Mouse (Mus musculus) hindbrain, embryonic 11.5 days (tissue): Measurements from ENCODE around the gene Acvr1. TPM values are rescaled to one million over a fixed set of nuclear protein-coding genes. Genes with fewer than 3 reads are reported as not detected.

Experiments used
- ATAC-seq: fragments of 200-750 bp; cut with Nextera tagmentation; 2 replicates; pipeline ENCODE4 v1.8.0; 2017; ENCODE audit warnings: mild to moderate bottlenecking, moderate TSS enrichment, moderate library complexity; ENCODE audit not compliant: low FRiP score
- DNase-seq: peaks from one replicate; pipeline ENCODE4 v3.0.0-alpha.2; 2015; ENCODE audit warnings: low spot score
- H3K27ac ChIP-seq: fragments of 300-500 bp; sonication (generic); 2 replicates; pipeline ENCODE4 v1.5.1; 2014; ENCODE audit warnings: mild to moderate bottlenecking, low read depth, low read length
- H3K27me3 ChIP-seq: fragments of 300-500 bp; sonication (generic); 2 replicates; pipeline ENCODE4 v1.6.1; 2014; ENCODE audit warnings: mild to moderate bottlenecking, low read length, moderate library complexity, mixed read lengths; ENCODE audit not compliant: control insufficient read depth, insufficient read depth
- H3K36me3 ChIP-seq: fragments of 300-500 bp; sonication (generic); 2 replicates; pipeline ENCODE4 v1.6.1; 2014; ENCODE audit warnings: mild to moderate bottlenecking, low read length, moderate library complexity, mixed read lengths; ENCODE audit not compliant: control insufficient read depth, insufficient read depth
- H3K4me1 ChIP-seq: fragments of 300-500 bp; sonication (generic); replicated peaks from 2 replicates; pipeline ENCODE4 v1.6.1; 2014; ENCODE audit warnings: low read length, mixed read lengths; ENCODE audit not compliant: control insufficient read depth, insufficient read depth
- H3K4me2 ChIP-seq: fragments of 300-500 bp; sonication (generic); replicated peaks from 2 replicates; pipeline ENCODE4 v1.6.1; 2014; ENCODE audit warnings: mild to moderate bottlenecking, low read depth, low read length
- H3K4me3 ChIP-seq: fragments of 300-500 bp; sonication (generic); 2 replicates; pipeline ENCODE4 v1.5.1; 2014; ENCODE audit warnings: low read depth, low read length
- H3K9ac ChIP-seq: fragments of 300-500 bp; sonication (generic); 2 replicates; pipeline ENCODE4 v1.6.1; 2014; ENCODE audit warnings: low read depth, low read length
- H3K9me3 ChIP-seq: fragments of 300-500 bp; sonication (generic); 2 replicates; pipeline ENCODE4 v1.6.1; 2016; ENCODE audit warnings: low read length; ENCODE audit not compliant: control insufficient read depth
- WGBS: fragments of 180-500 bp; shearing (Covaris S2); extraction: QIAGEN DNeasy Blood & Tissue Kit; methylation state at CpG from one replicate; pipeline ENCODE4 v1.1.7; 2014; 5-methylcytosine and 5-hydroxymethylcytosine counted together
- polyA plus RNA-seq: library from polyadenylated mRNA; unstranded; fragments of >200 nt; fragmentation: Nextera tagmentation; extraction: Ambion mirVana; gene quantifications from 2 replicates; pipeline ENCODE4 v1.2.1, GENCODE M21; 2014

Acvr1 gene
- polyA plus RNA-seq, 1 experiment from 2014 or later = 6.0 TPM

- no peak overlapping the region for H3K4me3 ChIP-seq
- no peak overlapping the region for H3K4me2 ChIP-seq
- H3K9ac ChIP-seq = no peak overlapping the region
- no peak for DNase-seq
- H3K36me3 ChIP-seq = no peaks in the 10 kb centered on the region
- H3K4me1 ChIP-seq = no peaks in the 10 kb centered on the region
- H3K27ac ChIP-seq = no peak overlapping the region
- H3K27me3 ChIP-seq = no peaks in the 10 kb centered on the region
- WGBS = 79% methylated on average over 3 of the region's 3 CpGs
- ATAC-seq = no peak
- H3K9me3 ChIP-seq = no peaks in the 10 kb centered on the region
These were observed 130.0 kb downstream of the Acvr1 start for GRCm38 (mm10) chr2:58436911-58437310.

GRCm38 (mm10) chr2:58435507-58435906 is 131.4 kb downstream of the Acvr1 start:
- DNase-seq = no peak
- Histone ChIP-seq H3K27ac (no peak overlapping the region), H3K4me3 (no peak overlapping the region), H3K9ac (no peak overlapping the region), H3K9me3 (no peaks in the 10 kb centered on the region), H3K27me3 (no peaks in the 10 kb centered on the region), H3K4me2 (no peak overlapping the region), H3K36me3 (no peaks in the 10 kb centered on the region), H3K4me1 (no peaks in the 10 kb centered on the region)
- WGBS = 91% methylated on average over 13 of the region's 13 CpGs
- no peak for ATAC-seq

GRCm38 (mm10) chr2:58434438-58434837 is 132.5 kb downstream of the Acvr1 start:
- H3K27me3 ChIP-seq = no peaks in the 10 kb centered on the region
- no peak overlapping the region for H3K27ac ChIP-seq
- ATAC-seq = no peak
- no peak overlapping the region for H3K9ac ChIP-seq
- no peak overlapping the region for H3K4me2 ChIP-seq
- no peaks in the 10 kb centered on the region for H3K9me3 ChIP-seq
- no peak for DNase-seq
- no peaks in the 10 kb centered on the region for H3K4me1 ChIP-seq
- H3K4me3 ChIP-seq = no peak overlapping the region
- WGBS = 90% methylated on average over 2 of the region's 2 CpGs
- no peaks in the 10 kb centered on the region for H3K36me3 ChIP-seq

GRCm38 (mm10) chr2:58433317-58433716 is 133.6 kb downstream of the Acvr1 start:
- no peaks in the 10 kb centered on the region for H3K36me3 ChIP-seq
- no peak overlapping the region for H3K4me2 ChIP-seq
- 96% methylated on average over 2 of the region's 2 CpGs for WGBS

GRCm38 (mm10) chr2:58432211-58432610 is 134.7 kb downstream of the Acvr1 start:
- H3K4me1 ChIP-seq = no peaks in the 10 kb centered on the region
- no peak overlapping the region for H3K4me3 ChIP-seq
- no peak overlapping the region for H3K27ac ChIP-seq
- DNase-seq (no peak), ATAC-seq (no peak)
- no peak overlapping the region for H3K4me2 ChIP-seq
- no peaks in the 10 kb centered on the region for H3K27me3 ChIP-seq
- 97% methylated on average over 7 of the region's 7 CpGs for WGBS
- H3K36me3 ChIP-seq = no peaks in the 10 kb centered on the region
- H3K9ac ChIP-seq = no peak overlapping the region
- H3K9me3 ChIP-seq = no peaks in the 10 kb centered on the region

More at GRCm38 (mm10) chr2:58433317-58433716, 133.6 kb downstream of the Acvr1 start:
- Histone ChIP-seq H3K9ac (no peak overlapping the region), H3K4me3 (no peak overlapping the region), H3K27ac (no peak overlapping the region), H3K4me1 (no peaks in the 10 kb centered on the region), H3K27me3 (no peaks in the 10 kb centered on the region), H3K9me3 (no peaks in the 10 kb centered on the region)
- DNase-seq = no peak
- ATAC-seq = no peak

- no peak overlapping the region for H3K4me2 ChIP-seq
- no peaks in the 10 kb centered on the region for H3K4me1 ChIP-seq
- H3K27ac ChIP-seq = no peak overlapping the region
- H3K27me3 ChIP-seq = no peaks in the 10 kb centered on the region
- ATAC-seq = no peak
- H3K9me3 ChIP-seq = no peaks in the 10 kb centered on the region
- no peak for DNase-seq
- no peaks in the 10 kb centered on the region for H3K36me3 ChIP-seq
- no peak overlapping the region for H3K9ac ChIP-seq
- H3K4me3 ChIP-seq = no peak overlapping the region
- WGBS = 80% methylated on average over 13 of the region's 13 CpGs
These were observed 141.4 kb downstream of the Acvr1 start for GRCm38 (mm10) chr2:58425436-58426004.

- DNase-seq = no peak
- no peak overlapping the region for H3K9ac ChIP-seq
- no peak for ATAC-seq
- no peak overlapping the region for H3K4me3 ChIP-seq
- H3K9me3 ChIP-seq = no peaks in the 10 kb centered on the region
- no peak overlapping the region for H3K27ac ChIP-seq
- no peaks in the 10 kb centered on the region for H3K36me3 ChIP-seq
- no peaks in the 10 kb centered on the region for H3K27me3 ChIP-seq
- WGBS = 77% methylated on average over 5 of the region's 5 CpGs
- H3K4me1 ChIP-seq = no peaks in the 10 kb centered on the region
- H3K4me2 ChIP-seq = no peak overlapping the region
These were observed 143.6 kb downstream of the Acvr1 start for GRCm38 (mm10) chr2:58423319-58423718.

GRCm38 (mm10) chr2:58419571-58419970 is 147.4 kb downstream of the Acvr1 start:
- no peak overlapping the region for H3K4me3 ChIP-seq
- H3K36me3 ChIP-seq = no peaks in the 10 kb centered on the region
- no peak for DNase-seq
- H3K4me1 ChIP-seq = no peaks in the 10 kb centered on the region
- H3K27me3 ChIP-seq = no peaks in the 10 kb centered on the region
- no peak overlapping the region for H3K4me2 ChIP-seq
- H3K27ac ChIP-seq = no peak overlapping the region
- ATAC-seq = no peak
- H3K9ac ChIP-seq = no peak overlapping the region
- H3K9me3 ChIP-seq = no peaks in the 10 kb centered on the region
- WGBS = 88% methylated on average over 8 of the region's 8 CpGs

GRCm38 (mm10) chr2:58418109-58418508 is 148.8 kb downstream of the Acvr1 start:
- ATAC-seq = no peak
- DNase-seq = no peak
- Histone ChIP-seq H3K4me1 (no peaks in the 10 kb centered on the region), H3K27ac (no peak overlapping the region), H3K9me3 (no peaks in the 10 kb centered on the region), H3K9ac (no peak overlapping the region), H3K4me2 (no peak overlapping the region), H3K36me3 (no peaks in the 10 kb centered on the region), H3K4me3 (no peak overlapping the region), H3K27me3 (no peaks in the 10 kb centered on the region)
- 82% methylated on average over 1 of the region's 1 CpGs for WGBS
